Mouse (Mus musculus) E14TG2a.4 (cell line): ENCODE data around the gene Acot4.

Experiments used
- CTCF ChIP-seq: conservative IDR thresholded peaks from 2 replicates; pipeline ENCODE4 v1.5.1; 2014; ENCODE audit warnings: low read length
- NANOG ChIP-seq: IDR thresholded peaks from 2 replicates; pipeline ENCODE4 v1.6.1; 2014; ENCODE audit warnings: borderline replicate concordance, low read length, mixed read lengths
- POU5F1 ChIP-seq: IDR thresholded peaks from 2 replicates; pipeline ENCODE4 v1.6.1; 2014; ENCODE audit warnings: low read length, borderline replicate concordance

DNA sequence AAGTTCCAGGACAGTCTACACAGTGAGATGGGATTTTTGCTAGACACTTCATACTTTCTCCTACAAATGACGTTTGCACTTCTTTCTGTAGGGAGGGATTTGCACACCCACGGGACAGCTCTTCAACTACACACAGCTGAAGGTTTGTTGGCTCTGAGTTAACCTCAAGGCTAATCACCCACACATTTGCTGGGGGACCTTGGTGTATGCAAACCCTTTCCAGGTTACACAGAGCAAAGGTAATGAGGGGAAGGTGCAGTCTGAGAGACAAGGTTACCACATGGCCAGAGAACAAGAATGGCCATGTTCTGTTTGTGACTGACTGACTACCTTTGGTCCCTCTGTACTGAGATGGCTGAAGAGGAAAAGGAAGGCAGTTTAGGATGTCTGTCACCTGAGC is 45.7 kb downstream of the Acot4 start:
- TF ChIP-seq CTCF (no peak), POU5F1 (no peak), NANOG (no peak)
